Mouse (Mus musculus) bone marrow macrophage, adult 2 months (primary cell): ENCODE results near the gene Gns.

ENCODE experiments used
- CTCF ChIP-seq: IDR thresholded peaks from 2 replicates; pipeline ENCODE4 v1.5.1; 2012; ENCODE audit warnings: low read depth, mild to moderate bottlenecking, low read length, moderate library complexity
- POLR2A ChIP-seq: IDR thresholded peaks from 2 replicates; pipeline ENCODE4 v1.6.1; 2012; ENCODE audit warnings: mild to moderate bottlenecking, low read depth, low read length, borderline replicate concordance

DNA sequence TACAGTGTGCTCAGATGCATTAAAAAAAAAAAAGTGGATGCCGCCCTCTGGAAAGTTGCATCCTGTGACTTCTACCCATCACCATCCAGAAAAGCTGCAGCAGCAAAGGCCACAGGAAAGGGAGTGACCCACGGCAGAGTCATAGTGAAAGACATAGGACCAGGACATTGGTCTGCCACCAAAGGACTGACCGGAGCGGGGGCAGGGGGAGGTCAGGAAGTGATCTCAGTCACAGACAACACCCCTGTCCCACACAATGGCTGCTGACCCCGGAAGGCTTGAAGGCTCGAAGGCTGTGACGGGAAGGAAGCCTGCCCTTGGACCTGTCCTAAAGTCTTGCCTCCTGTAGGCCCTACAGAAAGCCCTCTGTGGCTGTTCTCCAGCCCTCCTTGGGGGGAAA lies 36.1 kb downstream of the Gns start:
- TF ChIP-seq POLR2A (no peak), CTCF (no peak)
